26 mouse cellular contexts compared by ENCODE assay signal in genomic region chr6:101187322-101187721, GRCm38 (mm10).
A peak's percentile ranks its signal among the peaks of the same experiment; 100 is the strongest.
DNase-seq lines count a peak whose midpoint lies in the region; ATAC-seq lines count a peak whose summit lies in the region.
"Had no signal": no experiment of that assay in that cellular context is flagged by ENCODE, and none has a peak within 500 bp of the region (broad histone marks: within the 10 kb centered on the region; RNA-seq: fewer than 3 reads in every experiment).

No protein-coding gene starts in this region.

- no peak overlapping the region for H3K27ac ChIP-seq in forebrain, embryonic 16.5 days (ENCODE audit: low read length)
- H3K27ac ChIP-seq in forebrain, embryonic 13.5 days = no peak overlapping the region
- H3K27ac ChIP-seq in limb, embryonic 10.5 days = no peak overlapping the region
- H3K27ac ChIP-seq: embryonic facial prominence, embryonic 10.5 days; embryonic facial prominence, embryonic 15.5 days; hindbrain, embryonic 15.5 days; limb, embryonic 13.5 days; lung, embryonic 15.5 days; neural tube, embryonic 13.5 days had no signal

- 56% methylated on average over 6 of the region's 6 CpGs for WGBS in forebrain, embryonic 16.5 days
- 67% methylated on average over 6 of the region's 6 CpGs for WGBS in forebrain, embryonic 13.5 days
- 88% methylated on average over 6 of the region's 6 CpGs for WGBS in limb, embryonic 10.5 days

- H3K9ac ChIP-seq in forebrain, embryonic 16.5 days (replicated peaks; ENCODE audit: low read depth, low read length) = no peak overlapping the region
- H3K9ac ChIP-seq in forebrain, embryonic 13.5 days = no peak overlapping the region
- H3K9ac ChIP-seq: embryonic facial prominence, embryonic 15.5 days; hindbrain, embryonic 15.5 days; limb, embryonic 13.5 days; lung, embryonic 15.5 days; neural tube, embryonic 13.5 days had no signal

- peak; percentile 18 for DNase-seq in layer of hippocampus, adult 11-12 months (ENCODE audit: low spot score)
- DNase-seq in layer of hippocampus, adult 9-10 months (ENCODE audit: low spot score) = no peak
- DNase-seq in right cerebral cortex, adult 18-20 months = peak; percentile 33
- no peak for DNase-seq in right cerebral cortex, postnatal 36 days (ENCODE audit: low spot score in 2 of 2)
- no peak for DNase-seq in limb, embryonic 10.5 days (ENCODE audit: low spot score)
- DNase-seq: adrenal gland, adult 8-10 months; cerebellum, adult 8-10 months; cerebellum, postnatal 25 days; gastrocnemius, postnatal 36 days; heart, adult 18-20 months; heart, postnatal 36 days; kidney, adult 18-20 months; kidney, postnatal 36 days; thymus, postnatal 14 days had no signal

- H3K27me3 ChIP-seq in forebrain, embryonic 16.5 days (replicated peaks; ENCODE audit: control insufficient read depth, insufficient read depth, low read length) = no peaks in the 10 kb centered on the region
- H3K27me3 ChIP-seq in forebrain, embryonic 13.5 days = no peaks in the 10 kb centered on the region
- H3K27me3 ChIP-seq in limb, embryonic 10.5 days (ENCODE audit: low read depth, poor library complexity, severe bottlenecking) = no peaks in the 10 kb centered on the region
- H3K27me3 ChIP-seq: embryonic facial prominence, embryonic 15.5 days; hindbrain, embryonic 15.5 days; limb, embryonic 13.5 days; lung, embryonic 15.5 days; neural tube, embryonic 13.5 days had no signal

- H3K4me1 ChIP-seq in forebrain, embryonic 16.5 days (replicated peaks; ENCODE audit: control insufficient read depth, insufficient read depth, low read length) = peaks cover 2% of the 10 kb centered on the region; the same call in 1 of the 2 replicates
- H3K4me1 ChIP-seq in forebrain, embryonic 13.5 days = peaks cover 3% of the 10 kb centered on the region; the same call in 1 of the 2 replicates
- peaks cover 19% of the 10 kb centered on the region for H3K4me1 ChIP-seq in limb, embryonic 10.5 days
- H3K4me1 ChIP-seq: embryonic facial prominence, embryonic 10.5 days; embryonic facial prominence, embryonic 15.5 days; limb, embryonic 13.5 days; lung, embryonic 15.5 days had no signal

- H3K9me3 ChIP-seq in forebrain, embryonic 16.5 days (ENCODE audit: control insufficient read depth, low read length) = no peaks in the 10 kb centered on the region
- no peaks in the 10 kb centered on the region for H3K9me3 ChIP-seq in forebrain, embryonic 13.5 days (replicated peaks)
- H3K9me3 ChIP-seq in limb, embryonic 10.5 days (replicated peaks) = no peaks in the 10 kb centered on the region
- H3K9me3 ChIP-seq: embryonic facial prominence, embryonic 10.5 days; embryonic facial prominence, embryonic 15.5 days; hindbrain, embryonic 15.5 days; limb, embryonic 13.5 days; lung, embryonic 15.5 days; neural tube, embryonic 13.5 days had no signal

- H3K4me2 ChIP-seq in forebrain, embryonic 16.5 days (ENCODE audit: low read length) = no peak overlapping the region
- no peak overlapping the region for H3K4me2 ChIP-seq in forebrain, embryonic 13.5 days
- H3K4me2 ChIP-seq: embryonic facial prominence, embryonic 15.5 days; heart, embryonic 11.5 days; hindbrain, embryonic 15.5 days; limb, embryonic 13.5 days; liver, embryonic 11.5 days; lung, embryonic 15.5 days; midbrain, embryonic 11.5 days; neural tube, embryonic 13.5 days had no signal

- peak; percentile 45; the same call in 1 of the 2 replicates for ATAC-seq in forebrain, embryonic 16.5 days
- no peak for ATAC-seq in forebrain, embryonic 13.5 days

- no peak overlapping the region for H3K4me3 ChIP-seq in forebrain, embryonic 16.5 days (replicated peaks; ENCODE audit: low read length)
- no peak overlapping the region for H3K4me3 ChIP-seq in forebrain, embryonic 13.5 days
- no peak overlapping the region for H3K4me3 ChIP-seq in limb, embryonic 10.5 days
- H3K4me3 ChIP-seq: embryonic facial prominence, embryonic 10.5 days; embryonic facial prominence, embryonic 15.5 days; hindbrain, embryonic 15.5 days; limb, embryonic 13.5 days; lung, embryonic 15.5 days; neural tube, embryonic 13.5 days had no signal

- no peaks in the 10 kb centered on the region for H3K36me3 ChIP-seq in forebrain, embryonic 16.5 days (ENCODE audit: control insufficient read depth, insufficient read depth)
- H3K36me3 ChIP-seq in forebrain, embryonic 13.5 days (ENCODE audit: poor library complexity, severe bottlenecking) = no peaks in the 10 kb centered on the region
- peaks cover 9% of the 10 kb centered on the region for H3K36me3 ChIP-seq in limb, embryonic 10.5 days
- H3K36me3 ChIP-seq: G1E; hindbrain, embryonic 15.5 days; lung, embryonic 15.5 days had no signal

Comparison
In these comparisons a context has a peak if more than half of its experiments do, and no peak if none do; other contexts are left out.
1. DNase-seq: peak in layer of hippocampus, adult 11-12 months (single experiment) and right cerebral cortex, adult 18-20 months (single experiment); none in layer of hippocampus, adult 9-10 months (single experiment), right cerebral cortex, postnatal 36 days (0 of 2) and limb, embryonic 10.5 days (single experiment).